Mouse (Mus musculus) ES-Bruce4 (cell line): Measurements from ENCODE around the gene Cyp1a2. TPM values are rescaled to one million over a fixed set of nuclear protein-coding genes. Genes with fewer than 3 reads are reported as not detected.

Experiments used
- H3K27ac ChIP-seq: 2 replicates; pipeline ENCODE4 v1.5.1; 2012; ENCODE audit warnings: low read length, inconsistent platforms; ENCODE audit not compliant: insufficient read depth
- H3K27me3 ChIP-seq: 2 replicates; pipeline ENCODE4 v1.6.1; 2012; ENCODE audit warnings: mild to moderate bottlenecking, low read length, inconsistent platforms; ENCODE audit not compliant: control insufficient read depth, poor library complexity, insufficient read depth, severe bottlenecking
- H3K36me3 ChIP-seq: 2 replicates; pipeline ENCODE4 v1.6.1; 2012; ENCODE audit warnings: inconsistent platforms, mild to moderate bottlenecking, low read length, moderate library complexity; ENCODE audit not compliant: control insufficient read depth, poor library complexity, insufficient read depth, severe bottlenecking
- H3K4me1 ChIP-seq: one replicate; pipeline ENCODE4 v1.8.1; 2011; ENCODE audit warnings: low read length; ENCODE audit not compliant: control insufficient read depth, insufficient read depth
- H3K4me3 ChIP-seq: 2 replicates; pipeline ENCODE4 v1.5.1; 2011; ENCODE audit warnings: low read depth, mild to moderate bottlenecking, low read length
- H3K9ac ChIP-seq: 2 replicates; pipeline ENCODE4 v1.6.1; 2012; ENCODE audit warnings: low read depth, mild to moderate bottlenecking, inconsistent platforms; ENCODE audit not compliant: poor library complexity, severe bottlenecking
- H3K9me3 ChIP-seq: replicated peaks from 2 replicates; pipeline ENCODE4 v1.6.1; 2012; ENCODE audit warnings: mild to moderate bottlenecking, low read length, inconsistent platforms; ENCODE audit not compliant: control insufficient read depth, poor library complexity, insufficient read depth, severe bottlenecking
- CTCF ChIP-seq: IDR thresholded peaks from one replicate; pipeline ENCODE4 v1.8.1; 2011; ENCODE audit warnings: low read depth, low read length
- EP300 ChIP-seq: IDR thresholded peaks from 2 replicates; pipeline ENCODE4 v1.6.1; 2011; ENCODE audit warnings: low read depth, low read length; ENCODE audit not compliant: insufficient read depth
- POLR2A ChIP-seq: IDR thresholded peaks from one replicate; pipeline ENCODE4 v1.8.1; 2011; ENCODE audit warnings: low read length; ENCODE audit not compliant: insufficient read depth
- polyA plus RNA-seq: library from polyadenylated mRNA; stranded (reverse); fragments of >200 nt; gene quantifications from 2 replicates; pipeline ENCODE4 v1.2.4, GENCODE M21; 2011; ENCODE audit warnings: low read depth; ENCODE audit not compliant: missing spikeins, insufficient read depth, insufficient read length

The Cyp1a2 gene
- polyA plus RNA-seq, 1 experiment = not detected

DNA sequence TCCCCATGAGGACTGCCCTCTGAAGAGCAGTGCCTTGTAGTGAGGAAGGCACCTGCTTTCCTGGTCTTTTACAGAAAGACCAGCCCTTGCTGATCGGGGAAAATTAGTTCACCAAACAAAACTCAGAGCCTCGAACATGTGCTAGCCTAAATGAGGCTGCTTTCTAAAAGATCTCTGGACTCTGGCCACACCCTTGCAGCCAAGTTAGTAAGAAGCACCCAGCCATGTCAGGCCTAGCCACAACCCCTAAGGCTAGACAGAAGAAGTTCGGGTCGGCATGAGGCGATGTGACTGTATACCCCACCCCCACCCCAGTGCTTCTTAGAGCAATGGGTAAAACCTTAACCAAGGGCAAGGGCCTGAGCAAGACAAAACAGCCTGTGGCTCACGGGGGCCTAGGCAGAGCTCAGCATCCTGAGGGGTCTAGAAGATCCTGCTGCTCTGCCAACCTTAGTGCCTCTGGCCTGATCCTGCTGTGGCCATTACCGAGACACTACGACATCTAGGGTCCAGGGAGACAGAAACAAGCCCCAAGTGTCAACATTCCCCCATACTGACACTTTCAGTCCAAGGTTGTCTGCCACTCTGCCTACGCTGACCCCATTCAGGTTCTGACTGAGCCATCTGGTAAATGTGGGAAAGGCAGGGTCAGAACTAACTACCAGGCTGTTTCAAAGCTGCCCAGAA is 40.2 kb downstream of the Cyp1a2 start:
- H3K9ac ChIP-seq = no peak overlapping the region
- H3K27ac ChIP-seq = no peak overlapping the region
- TF ChIP-seq CTCF (no peak), POLR2A (no peak), EP300 (no peak)
- peaks cover 10% of the 10 kb centered on the region for H3K4me1 ChIP-seq
- no peaks in the 10 kb centered on the region for H3K36me3 ChIP-seq
- no peaks in the 10 kb centered on the region for H3K9me3 ChIP-seq
- H3K27me3 ChIP-seq = no peaks in the 10 kb centered on the region
- no peak overlapping the region for H3K4me3 ChIP-seq

DNA sequence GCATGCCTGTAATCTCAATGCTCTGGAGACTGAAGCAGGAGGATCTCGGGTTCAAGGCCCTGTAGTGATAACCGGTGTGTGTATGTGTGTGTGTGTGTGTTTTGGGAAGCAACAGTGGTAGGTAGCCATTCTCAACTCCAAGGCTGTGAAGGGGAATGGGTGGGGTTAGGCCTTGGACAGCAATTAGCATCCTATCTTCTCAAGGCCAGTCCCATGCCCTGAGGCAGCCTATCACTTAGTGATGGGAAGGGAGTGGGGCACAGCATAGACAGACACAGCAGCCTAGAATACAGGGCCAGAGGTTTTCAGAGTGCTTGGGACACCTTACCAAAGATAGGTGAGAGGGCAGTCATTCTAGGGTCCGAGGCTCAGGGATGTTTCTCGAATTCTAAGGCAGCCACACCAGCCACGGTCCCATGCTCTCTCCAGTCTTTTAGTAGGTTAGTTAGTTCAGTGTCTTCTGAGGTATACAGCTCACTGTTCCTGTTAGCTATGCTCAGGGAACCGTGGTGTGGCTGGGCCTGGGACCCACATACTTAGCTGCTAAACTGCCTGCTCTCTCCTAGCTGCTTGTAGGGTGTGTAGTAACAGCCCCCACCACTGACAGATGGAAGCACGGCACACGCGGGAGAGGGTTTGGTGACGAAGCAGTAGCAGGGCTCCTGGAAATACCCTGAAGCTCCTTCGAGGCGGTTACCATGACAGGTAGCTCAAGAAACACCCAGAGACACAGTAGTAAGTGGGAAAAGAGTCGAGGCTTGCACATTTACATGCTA is 41.5 kb downstream of the Cyp1a2 start:
- no peaks in the 10 kb centered on the region for H3K36me3 ChIP-seq
- no peak overlapping the region for H3K27ac ChIP-seq
- TF ChIP-seq POLR2A (no peak), EP300 (no peak)
- H3K4me1 ChIP-seq = peaks cover 10% of the 10 kb centered on the region
- no peaks in the 10 kb centered on the region for H3K9me3 ChIP-seq
- no peak overlapping the region for H3K9ac ChIP-seq
- no peak overlapping the region for H3K4me3 ChIP-seq
- H3K27me3 ChIP-seq = no peaks in the 10 kb centered on the region

DNA sequence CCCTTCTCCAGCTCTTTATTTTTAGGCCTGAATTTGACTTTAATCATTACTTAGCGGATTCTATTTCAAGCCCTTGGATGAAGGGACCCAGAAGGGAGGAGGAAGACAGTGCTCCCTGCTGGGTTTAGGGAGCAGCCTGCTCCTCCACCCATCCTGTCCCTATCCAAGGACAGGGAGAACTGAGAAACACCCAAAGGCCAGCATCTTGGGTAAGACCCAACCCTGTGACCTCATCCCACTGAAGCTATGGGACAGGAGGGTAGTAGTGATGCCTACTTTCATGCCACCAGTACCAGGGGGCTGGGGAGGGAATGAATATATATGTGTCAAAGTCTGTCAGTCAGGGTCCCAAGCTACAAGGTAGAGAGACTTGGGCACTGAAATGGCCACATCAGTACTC is 42.5 kb downstream of the Cyp1a2 start:
- TF ChIP-seq EP300 = no peak
- TF ChIP-seq POLR2A = no peak
- TF ChIP-seq CTCF = no peak
- Histone ChIP-seq H3K9me3 (no peaks in the 10 kb centered on the region), H3K27me3 (no peaks in the 10 kb centered on the region), H3K4me1 (peaks cover 10% of the 10 kb centered on the region), H3K9ac (no peak overlapping the region), H3K27ac (no peak overlapping the region), H3K4me3 (no peak overlapping the region), H3K36me3 (no peaks in the 10 kb centered on the region)

DNA sequence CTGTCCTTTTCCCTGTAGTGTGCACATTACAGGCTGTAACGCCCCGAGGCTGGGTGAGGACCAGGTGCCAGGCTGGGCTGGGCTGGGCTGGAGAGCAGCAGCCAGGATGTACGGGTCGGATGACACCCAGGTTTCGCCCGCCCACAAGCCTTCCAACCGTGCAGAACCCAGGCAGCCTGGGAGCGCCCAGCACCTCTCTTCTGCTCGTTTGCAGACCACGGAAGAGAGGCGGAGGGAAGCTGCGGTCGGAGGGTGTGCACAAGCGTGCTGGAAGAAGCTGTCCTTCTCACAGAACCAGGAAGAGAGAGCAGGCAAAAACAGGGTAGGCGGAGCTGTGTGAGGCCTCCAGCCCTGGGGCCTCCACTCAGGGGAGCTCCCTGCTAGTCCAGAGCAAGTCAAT is 43.1 kb downstream of the Cyp1a2 start:
- H3K36me3 ChIP-seq = no peaks in the 10 kb centered on the region
- H3K27ac ChIP-seq = no peak overlapping the region
- TF ChIP-seq POLR2A (no peak), CTCF (no peak), EP300 (no peak)
- H3K27me3 ChIP-seq = no peaks in the 10 kb centered on the region
- no peak overlapping the region for H3K9ac ChIP-seq
- H3K4me3 ChIP-seq = peak overlapping the region; percentile 15; the same call in 1 of the 2 replicates
- peaks cover 10% of the 10 kb centered on the region for H3K4me1 ChIP-seq
- no peaks in the 10 kb centered on the region for H3K9me3 ChIP-seq

DNA sequence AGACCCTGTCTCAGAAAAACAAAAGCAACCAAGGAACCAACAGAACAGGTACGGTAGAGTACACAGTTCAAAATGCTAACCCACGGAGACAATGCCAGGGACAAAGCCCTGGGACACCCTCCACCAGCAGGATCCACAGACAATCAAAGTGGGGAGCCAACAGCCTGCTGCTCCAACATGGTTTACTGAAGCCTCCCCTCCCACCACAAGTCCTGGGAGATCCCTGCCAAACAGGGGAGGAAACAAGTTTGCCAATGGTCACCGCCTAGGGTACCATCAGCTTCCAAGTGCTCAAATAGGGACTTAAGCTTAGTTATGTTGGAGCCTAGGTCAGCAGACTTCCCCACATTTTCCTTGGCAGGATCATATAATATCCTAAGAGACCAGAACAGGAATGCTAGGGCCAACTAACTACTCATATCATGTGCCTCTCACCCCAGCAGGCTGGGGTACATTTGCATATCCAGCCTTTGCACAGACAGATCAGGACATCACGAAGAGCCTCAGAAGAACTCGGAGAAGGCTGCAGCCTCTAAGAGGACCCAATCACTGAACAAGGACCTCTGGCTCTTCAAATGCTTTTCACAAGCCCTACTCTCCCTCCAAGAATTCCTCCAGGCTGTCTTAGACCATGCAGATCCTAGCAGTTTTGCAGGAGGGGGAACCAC is 43.7 kb downstream of the Cyp1a2 start:
- Histone ChIP-seq H3K36me3 (no peaks in the 10 kb centered on the region), H3K9ac (no peak overlapping the region), H3K4me3 (no peak overlapping the region), H3K27ac (no peak overlapping the region), H3K9me3 (no peaks in the 10 kb centered on the region), H3K27me3 (no peaks in the 10 kb centered on the region), H3K4me1 (peaks cover 10% of the 10 kb centered on the region)
- TF ChIP-seq POLR2A (no peak), CTCF (no peak), EP300 (no peak)
